Mouse (Mus musculus): Measurements from ENCODE around the gene Pcyt1b. TPM values are rescaled to one million over a fixed set of nuclear protein-coding genes. Genes with fewer than 3 reads are reported as not detected.

Pcyt1b gene
- polyA plus RNA-seq, 1 experiment, result 0.78 TPM

DNA sequence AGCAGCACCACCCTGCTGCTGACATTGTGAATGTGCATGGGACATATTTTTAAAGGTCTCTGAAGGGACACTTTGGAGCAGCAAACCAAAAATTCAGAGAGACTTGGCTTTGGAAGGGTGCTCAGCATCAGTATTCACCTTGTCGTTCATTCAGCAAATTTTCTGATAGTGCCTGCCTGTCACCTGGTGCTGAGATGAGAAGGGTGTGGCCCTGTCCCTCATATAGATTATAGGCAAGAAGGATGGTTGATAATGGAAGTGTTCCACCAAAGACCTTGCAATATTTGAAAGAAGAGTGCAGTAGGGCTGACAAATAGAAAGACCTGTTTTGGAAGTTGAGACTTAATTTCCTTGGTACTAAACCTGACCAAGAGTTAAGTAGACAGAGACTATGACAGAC lies 74.9 kb downstream of the Pcyt1b start:
- DNase-seq, result no peak
- no peak overlapping the region for H3K4me3 ChIP-seq (replicated peaks; ENCODE audit: extremely low read depth, low read depth, low read length)
- WGBS, result 79% methylated on average over 1 of the region's 1 CpGs
- no peaks in the 10 kb centered on the region for H3K4me1 ChIP-seq (ENCODE audit: control insufficient read depth, insufficient read depth, low read length)
- TF ChIP-seq POLR2A (IDR thresholded peaks at IDR 0.05; ENCODE audit: borderline replicate concordance, extremely low read depth, low read depth, low read length) (no peak), CTCF (IDR thresholded peaks at IDR 0.05; ENCODE audit: insufficient read depth, low read length) (no peak)

DNA sequence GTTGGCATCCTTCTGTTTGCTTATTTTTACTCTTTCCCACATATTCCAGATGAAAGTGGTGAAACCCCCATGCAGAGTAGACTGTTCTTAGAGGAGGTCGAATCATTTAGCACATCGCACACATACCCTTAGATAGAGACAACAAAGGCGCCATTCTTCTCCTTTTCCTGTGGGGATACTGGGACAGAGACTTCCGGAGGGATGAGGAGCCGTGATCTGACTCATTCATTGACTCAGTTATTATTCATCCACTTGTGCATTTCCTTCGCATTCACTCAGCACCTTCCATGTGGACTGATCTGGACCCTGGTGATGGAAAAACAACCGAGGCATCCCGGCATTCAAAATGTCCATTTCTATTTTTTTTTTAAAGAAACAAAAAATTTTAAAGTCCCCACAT lies 76.2 kb downstream of the Pcyt1b start:
- Histone ChIP-seq H3K4me1 (ENCODE audit: control insufficient read depth, insufficient read depth, low read length) (no peaks in the 10 kb centered on the region), H3K4me3 (replicated peaks; ENCODE audit: extremely low read depth, low read depth, low read length) (no peak overlapping the region)
- TF ChIP-seq POLR2A (IDR thresholded peaks at IDR 0.05; ENCODE audit: borderline replicate concordance, extremely low read depth, low read depth, low read length), result no peak
- no peak for TF ChIP-seq CTCF (IDR thresholded peaks at IDR 0.05; ENCODE audit: insufficient read depth, low read length)
- DNase-seq, result no peak
- WGBS, result 78% methylated on average over 8 of the region's 8 CpGs

DNA sequence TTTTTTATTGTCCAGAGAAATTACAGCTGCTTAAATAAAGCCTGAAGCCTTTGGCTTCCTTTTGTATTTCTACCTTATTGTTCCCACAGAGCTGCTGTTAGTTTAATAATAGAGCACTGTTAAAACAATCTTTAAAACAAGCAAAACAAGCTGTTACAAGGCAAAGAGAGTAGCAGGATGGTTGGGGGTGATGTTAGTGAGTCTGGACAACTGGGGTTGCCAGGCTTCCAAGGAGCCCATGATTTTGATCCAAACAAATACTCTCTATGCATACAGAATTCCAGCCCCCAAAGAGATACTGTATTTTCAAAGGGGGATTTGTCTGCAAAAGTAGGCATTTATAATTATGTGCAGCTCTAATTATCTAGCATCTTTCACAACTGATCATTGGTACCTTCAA lies 77.7 kb downstream of the Pcyt1b start:
- DNase-seq, result no peak
- no peak overlapping the region for H3K4me3 ChIP-seq (replicated peaks; ENCODE audit: extremely low read depth, low read depth, low read length)
- no peak for TF ChIP-seq POLR2A (IDR thresholded peaks at IDR 0.05; ENCODE audit: borderline replicate concordance, extremely low read depth, low read depth, low read length)
- no peak for TF ChIP-seq CTCF (IDR thresholded peaks at IDR 0.05; ENCODE audit: insufficient read depth, low read length)
- no peaks in the 10 kb centered on the region for H3K4me1 ChIP-seq (ENCODE audit: control insufficient read depth, insufficient read depth, low read length)

DNA sequence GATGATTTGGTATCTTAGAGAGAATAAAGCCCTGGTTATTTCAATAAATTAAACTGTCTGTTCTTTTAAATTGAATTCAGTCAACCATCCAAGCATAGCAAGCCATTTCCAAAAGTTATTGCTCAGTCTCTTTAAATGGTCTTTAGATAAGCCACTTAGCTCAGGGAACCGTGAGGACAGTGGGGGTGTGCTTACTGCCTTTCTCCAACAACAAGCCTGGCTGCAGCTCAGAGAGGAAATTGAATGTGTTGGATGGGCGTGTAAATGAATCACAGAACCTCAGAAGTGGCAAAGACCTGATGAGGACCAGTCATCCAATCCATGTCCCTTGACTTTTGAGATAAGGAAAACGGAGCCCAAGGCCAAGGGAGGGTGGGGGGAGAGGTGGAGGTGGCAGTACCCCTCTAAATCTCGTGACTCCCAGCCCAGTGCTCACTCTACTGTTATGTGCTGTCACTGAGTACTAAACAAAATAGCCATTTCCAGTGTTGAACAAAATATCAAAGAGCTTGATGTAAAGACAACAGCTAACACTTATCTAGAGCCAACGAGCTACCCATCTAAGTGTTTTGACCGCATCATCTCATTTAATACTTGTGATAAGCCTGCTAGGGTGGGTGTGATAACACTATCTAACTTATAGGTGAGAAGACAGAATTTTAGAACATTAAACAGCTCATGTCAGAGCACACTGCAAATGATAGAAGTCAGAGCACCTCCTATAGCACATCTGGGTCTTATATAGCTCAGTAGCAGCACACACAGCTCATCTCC lies 78.5 kb downstream of the Pcyt1b start:
- Histone ChIP-seq H3K4me3 (replicated peaks; ENCODE audit: extremely low read depth, low read depth, low read length) (no peak overlapping the region), H3K4me1 (ENCODE audit: control insufficient read depth, insufficient read depth, low read length) (no peaks in the 10 kb centered on the region)
- TF ChIP-seq CTCF (IDR thresholded peaks at IDR 0.05; ENCODE audit: insufficient read depth, low read length) (no peak), POLR2A (IDR thresholded peaks at IDR 0.05; ENCODE audit: borderline replicate concordance, extremely low read depth, low read depth, low read length) (no peak)
- DNase-seq, result no peak
- 61% methylated on average over 6 of the region's 6 CpGs for WGBS

DNA sequence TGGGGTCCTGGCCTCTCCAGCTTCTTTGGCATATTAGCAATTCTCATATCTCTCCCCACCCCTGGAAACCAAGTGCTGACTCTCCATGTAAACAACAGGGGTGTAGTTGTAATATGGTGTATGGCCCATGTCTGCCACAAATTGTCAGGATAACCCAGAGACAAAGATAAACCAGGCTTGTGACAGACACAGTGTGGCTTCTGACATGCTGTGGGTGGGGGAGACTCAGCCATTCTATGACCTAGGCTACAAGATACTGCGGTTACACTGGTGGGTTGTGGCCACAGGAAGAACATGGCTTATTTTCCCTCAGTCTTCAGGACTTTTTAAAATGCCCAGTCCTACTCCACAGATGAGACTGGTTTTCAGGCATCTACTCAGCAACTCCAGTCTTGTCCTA lies 94.5 kb downstream of the Pcyt1b start:
- no peak overlapping the region for H3K4me3 ChIP-seq (replicated peaks; ENCODE audit: extremely low read depth, low read depth, low read length)
- no peak for DNase-seq
- TF ChIP-seq POLR2A (IDR thresholded peaks at IDR 0.05; ENCODE audit: borderline replicate concordance, extremely low read depth, low read depth, low read length) (no peak), CTCF (IDR thresholded peaks at IDR 0.05; ENCODE audit: insufficient read depth, low read length) (no peak)
- no peaks in the 10 kb centered on the region for H3K4me1 ChIP-seq (ENCODE audit: control insufficient read depth, insufficient read depth, low read length)
- 82% methylated on average over 1 of the region's 1 CpGs for WGBS

DNA sequence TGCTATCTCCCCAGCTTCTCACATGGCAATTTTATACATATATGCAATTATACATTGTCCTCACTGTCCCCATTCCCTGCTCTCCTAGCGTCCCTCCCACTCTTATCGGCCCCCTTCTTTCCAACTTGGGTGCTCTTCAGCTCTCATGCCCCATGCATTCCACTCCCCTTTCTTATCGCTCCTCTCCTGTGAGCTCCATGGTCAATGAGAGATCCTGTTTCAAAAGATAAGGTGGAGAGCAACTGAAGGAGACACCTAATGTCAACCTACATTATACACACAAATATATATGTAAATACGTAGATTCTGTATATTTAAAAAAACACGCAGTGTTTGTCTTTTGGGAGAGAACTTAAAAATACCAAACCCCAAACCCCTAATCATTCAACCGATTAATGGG lies 95.9 kb downstream of the Pcyt1b start:
- no peak overlapping the region for H3K4me3 ChIP-seq (replicated peaks; ENCODE audit: extremely low read depth, low read depth, low read length)
- H3K4me1 ChIP-seq (ENCODE audit: control insufficient read depth, insufficient read depth, low read length), result no peaks in the 10 kb centered on the region
- DNase-seq, result no peak
- 81% methylated on average over 6 of the region's 6 CpGs for WGBS
- TF ChIP-seq POLR2A (IDR thresholded peaks at IDR 0.05; ENCODE audit: borderline replicate concordance, extremely low read depth, low read depth, low read length) (no peak), CTCF (IDR thresholded peaks at IDR 0.05; ENCODE audit: insufficient read depth, low read length) (no peak)

DNA sequence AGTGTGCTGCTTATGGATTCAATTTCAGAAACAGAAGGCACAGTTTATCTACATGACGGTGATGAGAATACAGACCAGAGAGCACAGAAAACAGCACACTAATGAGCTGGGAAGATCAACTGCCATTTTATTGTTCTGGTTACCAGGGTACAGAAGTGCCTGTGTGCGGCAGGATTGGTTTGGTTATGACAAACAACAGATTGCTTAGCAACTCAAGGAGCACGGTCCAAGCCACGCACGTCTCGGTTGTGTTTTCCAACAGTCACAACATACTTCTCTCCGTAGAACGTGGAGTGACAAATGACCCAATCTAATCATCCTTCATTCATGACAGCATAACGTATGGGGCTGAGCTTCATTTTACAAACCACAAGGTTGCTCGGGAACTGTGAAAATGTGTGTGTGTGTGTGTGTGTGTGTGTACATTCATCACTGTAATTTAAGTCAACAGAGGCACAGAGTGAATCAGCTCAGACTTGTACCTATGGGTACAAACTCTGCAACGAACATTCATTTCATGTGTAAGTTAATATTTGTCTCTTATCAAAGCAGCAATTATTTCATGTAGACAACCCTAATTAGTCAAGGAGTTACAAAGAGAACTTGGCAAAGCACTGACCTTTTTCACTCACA lies 100.7 kb downstream of the Pcyt1b start:
- H3K4me1 ChIP-seq (ENCODE audit: control insufficient read depth, insufficient read depth, low read length), result peaks cover 3% of the 10 kb centered on the region; the same call in 1 of the 2 replicates
- no peak for TF ChIP-seq CTCF (IDR thresholded peaks at IDR 0.05; ENCODE audit: insufficient read depth, low read length)
- TF ChIP-seq POLR2A (IDR thresholded peaks at IDR 0.05; ENCODE audit: borderline replicate concordance, extremely low read depth, low read depth, low read length), result no peak
- WGBS, result 75% methylated on average over 11 of the region's 11 CpGs
- H3K4me3 ChIP-seq (replicated peaks; ENCODE audit: extremely low read depth, low read depth, low read length), result no peak overlapping the region
- no peak for DNase-seq

DNA sequence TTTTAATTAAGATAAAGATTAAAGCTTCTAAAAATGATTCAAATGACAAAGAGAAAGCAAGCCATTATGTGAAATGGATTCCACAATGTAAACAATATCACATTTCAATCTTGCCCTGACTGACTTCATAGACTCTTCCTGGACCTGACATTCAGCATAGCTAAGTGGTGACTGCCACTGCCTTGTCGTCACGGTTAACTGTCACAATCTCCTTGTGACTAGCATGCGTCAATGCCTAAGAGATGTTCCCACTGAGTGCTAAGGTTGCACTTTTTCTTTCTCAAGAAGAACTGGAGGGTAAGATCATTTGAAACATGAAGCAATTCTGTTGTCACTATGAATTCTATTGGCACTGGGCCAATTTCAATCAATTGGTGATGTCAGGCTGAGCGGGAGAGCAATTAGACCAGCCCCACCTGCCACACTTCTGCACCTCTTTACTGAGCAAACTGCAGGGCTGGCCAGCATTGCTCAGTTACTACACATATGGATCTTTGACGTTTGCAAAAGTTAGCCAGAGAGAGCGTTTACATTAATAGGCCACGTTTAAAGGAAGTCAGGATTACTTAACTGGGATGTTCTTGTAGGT lies 102.3 kb downstream of the Pcyt1b start:
- 51% methylated on average over 7 of the region's 7 CpGs for WGBS
- no peak for DNase-seq
- Histone ChIP-seq H3K4me3 (replicated peaks; ENCODE audit: extremely low read depth, low read depth, low read length) (no peak overlapping the region), H3K4me1 (ENCODE audit: control insufficient read depth, insufficient read depth, low read length) (peaks cover 3% of the 10 kb centered on the region; the same call in 1 of the 2 replicates)
- TF ChIP-seq POLR2A (IDR thresholded peaks at IDR 0.05; ENCODE audit: borderline replicate concordance, extremely low read depth, low read depth, low read length), result no peak
- no peak for TF ChIP-seq CTCF (IDR thresholded peaks at IDR 0.05; ENCODE audit: insufficient read depth, low read length)

DNA sequence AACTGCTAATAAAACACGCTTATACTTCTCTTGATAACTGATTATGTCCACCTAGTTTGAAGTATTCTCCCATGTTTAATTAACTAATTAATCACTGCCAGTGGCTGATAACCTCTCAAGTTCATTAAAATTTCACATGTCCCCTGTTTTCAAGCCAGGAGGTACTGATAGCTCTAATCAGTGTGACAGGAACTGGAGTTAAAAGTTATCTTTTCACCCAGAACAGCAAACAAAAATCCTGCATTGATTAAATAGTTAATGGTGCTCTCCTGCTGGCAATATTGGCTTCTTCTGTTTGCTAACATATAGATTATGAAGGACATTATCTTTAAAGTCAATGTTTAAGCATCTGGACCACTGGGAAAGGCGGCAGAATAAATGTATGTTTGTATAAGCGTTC lies 106.1 kb downstream of the Pcyt1b start:
- DNase-seq, result no peak
- TF ChIP-seq CTCF (IDR thresholded peaks at IDR 0.05; ENCODE audit: insufficient read depth, low read length) (no peak), POLR2A (IDR thresholded peaks at IDR 0.05; ENCODE audit: borderline replicate concordance, extremely low read depth, low read depth, low read length) (no peak)
- WGBS, result 80% methylated on average over 3 of the region's 3 CpGs
- Histone ChIP-seq H3K4me3 (replicated peaks; ENCODE audit: extremely low read depth, low read depth, low read length) (no peak overlapping the region), H3K4me1 (ENCODE audit: control insufficient read depth, insufficient read depth, low read length) (peaks cover 3% of the 10 kb centered on the region; the same call in 1 of the 2 replicates)
